Mouse (Mus musculus) olfactory bulb, adult 2 months (tissue): ENCODE measurements around the gene Herc2.

ENCODE experiments used
- CTCF ChIP-seq: fragments of 200-500 bp; IDR thresholded peaks from 2 replicates; pipeline ENCODE4 v1.5.1; 2012; ENCODE audit warnings: low read depth, mild to moderate bottlenecking, low read length, moderate library complexity; ENCODE audit not compliant: insufficient read depth
- POLR2A ChIP-seq: fragments of 200-500 bp; IDR thresholded peaks from 2 replicates; pipeline ENCODE4 v1.6.1; 2012; ENCODE audit warnings: mild to moderate bottlenecking, low read depth, low read length, moderate library complexity; ENCODE audit not compliant: insufficient read depth

GRCm38 (mm10) chr7:56204877-56205276 is 154.9 kb downstream of the Herc2 start:
- TF ChIP-seq CTCF (no peak), POLR2A (no peak)
